Mouse (Mus musculus): ENCODE measurements at regions not wholly inside any gene's neighbourhood (a gene's known extent, or its start where the extent isn't known, plus 50 kb on each side); places are given as distances from the start of the nearest gene placed in this dataset.

- no peak for DNase-seq (ENCODE audit: low spot score in 2 of 2)
These were observed 103.2 kb downstream of the Fam168b start for GRCm38 (mm10) chr1:34739621-34740020.

DNA sequence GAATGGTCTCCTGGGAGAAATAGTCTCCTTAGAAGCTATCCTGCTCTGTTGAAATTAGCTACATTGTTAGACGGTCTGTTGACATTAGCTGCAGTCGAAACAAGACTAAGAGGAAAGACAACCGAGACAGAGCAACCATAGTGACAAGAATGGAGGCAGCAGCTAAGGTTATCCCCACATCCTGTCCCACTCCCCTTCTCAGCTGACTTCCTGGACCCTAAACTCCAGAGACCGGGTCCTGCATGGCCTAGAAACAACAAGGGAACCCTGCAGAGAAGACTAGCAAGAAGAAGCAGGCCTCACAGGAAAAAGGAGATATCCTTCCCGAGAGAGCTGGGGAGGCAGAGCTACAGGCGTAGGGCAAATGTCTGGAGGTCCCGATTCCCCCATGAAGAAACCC is 102.0 kb downstream of the Fam168b start:
- DNase-seq (ENCODE audit: low spot score in 2 of 2), result no peak

GRCm38 (mm10) chr1:34742234-34742633 is 100.6 kb downstream of the Fam168b start:
- no peak for DNase-seq (ENCODE audit: low spot score in 2 of 2)

GRCm38 (mm10) chr1:34745881-34746280 is 97.0 kb downstream of the Fam168b start:
- DNase-seq (ENCODE audit: low spot score in 2 of 2), result no peak

GRCm38 (mm10) chr1:34749161-34750040 is 93.5 kb downstream of the Fam168b start:
- DNase-seq (ENCODE audit: low spot score in 2 of 2), result peak in 1 of 2 experiments; percentile 6

GRCm38 (mm10) chr1:34750061-34751054 is 92.5 kb downstream of the Fam168b start:
- peak in 1 of 2 experiments; percentile 19 for DNase-seq (ENCODE audit: low spot score in 2 of 2)

GRCm38 (mm10) chr1:34751128-34751527 is 91.7 kb downstream of the Fam168b start:
- DNase-seq (ENCODE audit: low spot score in 2 of 2), result no peak

- DNase-seq (ENCODE audit: low spot score in 2 of 2), result peak in 1 of 2 experiments; percentile 9
These were observed 89.3 kb downstream of the Fam168b start for GRCm38 (mm10) chr1:34753581-34753980.

GRCm38 (mm10) chr1:34760547-34760946 is 82.3 kb downstream of the Fam168b start:
- no peak for DNase-seq (ENCODE audit: low spot score in 2 of 2)

GRCm38 (mm10) chr1:34761436-34761835 is 81.4 kb downstream of the Fam168b start:
- no peak for DNase-seq (ENCODE audit: low spot score in 2 of 2)

- no peak for DNase-seq (ENCODE audit: low spot score in 2 of 2)
These were observed 81.0 kb downstream of the Fam168b start for GRCm38 (mm10) chr1:34761870-34762269.
